Mouse (Mus musculus) embryonic facial prominence, embryonic 10.5 days (tissue): ENCODE measurements around the gene Crk. TPM values are rescaled to one million over a fixed set of nuclear protein-coding genes. Genes with fewer than 3 reads are reported as not detected.
A peak's percentile ranks its signal among the peaks of the same experiment; 100 is the strongest.
"Not testable (repeated sequence)": the region's sequence is repeated elsewhere in the genome, so short reads cannot be mapped to it uniquely, and the experiment has no call there.

Experiments used
- DNase-seq: peaks from one replicate; pipeline ENCODE4 v3.0.0-alpha.2; 2017; ENCODE audit warnings: low spot score
- H3K27ac ChIP-seq: fragments of 300-500 bp; sonication (generic); replicated peaks from 2 replicates; pipeline ENCODE4 v1.5.1; 2016; ENCODE audit warnings: mild to moderate bottlenecking
- H3K27me3 ChIP-seq: fragments of 300-500 bp; sonication (generic); replicated peaks from 2 replicates; pipeline ENCODE4 v1.6.1; 2016; ENCODE audit warnings: low read depth, mild to moderate bottlenecking; ENCODE audit not compliant: poor library complexity, severe bottlenecking
- H3K36me3 ChIP-seq: fragments of 300-500 bp; sonication (generic); replicated peaks from 2 replicates; pipeline ENCODE4 v1.6.1; 2016; ENCODE audit warnings: mild to moderate bottlenecking, moderate library complexity
- H3K4me1 ChIP-seq: fragments of 300-500 bp; sonication (generic); 2 replicates; pipeline ENCODE4 v1.6.1; 2016
- H3K4me3 ChIP-seq: fragments of 300-500 bp; sonication (generic); 2 replicates; pipeline ENCODE4 v1.5.1; 2016; ENCODE audit warnings: mild to moderate bottlenecking, moderate library complexity
- H3K9me3 ChIP-seq: fragments of 300-500 bp; sonication (generic); 2 replicates; pipeline ENCODE4 v1.6.1; 2016; ENCODE audit warnings: mild to moderate bottlenecking
- WGBS: fragments of 180-500 bp; shearing (Covaris S2); methylation state at CpG from one replicate; pipeline ENCODE4 v1.1.7; 2016; 5-methylcytosine and 5-hydroxymethylcytosine counted together
- polyA plus RNA-seq: library from polyadenylated mRNA; unstranded; fragments of >200 nt; fragmentation: Nextera tagmentation; extraction: Ambion mirVana; gene quantifications from 2 replicates; pipeline ENCODE4 v1.2.1, GENCODE M21; 2016

Gene Crk
- polyA plus RNA-seq, 1 experiment from 2014 or later, result 112 TPM

DNA sequence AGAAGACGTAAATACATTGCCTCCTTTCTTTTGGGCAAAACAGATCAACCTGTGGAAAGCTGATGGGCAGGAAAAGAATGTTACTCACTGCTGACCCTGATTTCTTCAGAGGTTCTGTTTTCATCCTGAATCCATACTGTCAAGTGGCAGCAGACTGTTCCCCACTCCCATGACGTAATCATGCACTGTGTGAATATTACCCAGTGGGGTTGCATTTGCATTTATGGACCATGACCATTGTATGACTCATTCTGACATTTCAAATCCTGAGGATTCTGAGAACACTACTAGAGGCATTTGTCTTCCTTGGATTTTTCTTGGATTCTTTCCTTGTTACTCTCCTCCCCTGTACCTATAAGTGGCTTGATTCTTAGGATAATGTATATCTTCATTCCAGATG, 24.7 kb downstream of the Crk start:
- no peaks in the 10 kb centered on the region for H3K4me1 ChIP-seq
- DNase-seq, result no peak
- no peaks in the 10 kb centered on the region for H3K27me3 ChIP-seq
- no peak overlapping the region for H3K27ac ChIP-seq
- peaks cover 88% of the 10 kb centered on the region for H3K36me3 ChIP-seq
- no peak overlapping the region for H3K4me3 ChIP-seq
- 95% methylated on average over 2 of the region's 2 CpGs for WGBS
- no peaks in the 10 kb centered on the region; the same call in 1 of the 2 replicates for H3K9me3 ChIP-seq

DNA sequence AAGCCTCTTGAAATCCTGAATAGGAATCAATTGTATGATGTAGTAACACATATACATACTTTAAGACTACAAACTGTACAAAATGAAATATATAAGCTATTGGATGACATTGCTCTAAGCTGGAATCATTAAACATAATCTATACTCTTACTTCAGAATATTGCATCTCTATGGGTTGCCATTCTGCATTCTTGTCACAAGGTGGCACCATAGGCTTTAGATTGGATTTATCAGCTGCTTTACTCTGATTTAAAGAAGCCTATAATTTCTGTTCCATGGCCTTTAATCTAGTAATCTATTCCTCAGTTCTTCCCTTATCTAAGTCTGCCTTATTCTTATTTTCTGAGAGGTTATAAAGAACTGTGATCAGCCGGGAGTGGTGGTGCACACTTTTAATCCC, 34.9 kb downstream of the Crk start:
- H3K4me1 ChIP-seq, result no peaks in the 10 kb centered on the region

GRCm38 (mm10) chr11:75715556-75715955, 36.5 kb downstream of the Crk start:
- H3K4me3 ChIP-seq, result no peak overlapping the region
- no peaks in the 10 kb centered on the region for H3K36me3 ChIP-seq
- 16% methylated on average over 12 of the region's 12 CpGs for WGBS
- no peaks in the 10 kb centered on the region for H3K4me1 ChIP-seq
- no peak overlapping the region for H3K27ac ChIP-seq
- H3K27me3 ChIP-seq, result no peaks in the 10 kb centered on the region
- no peak for DNase-seq
- H3K9me3 ChIP-seq, result peaks cover 2% of the 10 kb centered on the region; the same call in 1 of the 2 replicates

More for the DNA sequence above, 34.9 kb downstream of the Crk start:
- Histone ChIP-seq H3K27me3 (no peaks in the 10 kb centered on the region), H3K36me3 (no peaks in the 10 kb centered on the region), H3K4me3 (no peak overlapping the region), H3K9me3 (no peaks in the 10 kb centered on the region), H3K27ac (no peak overlapping the region)
- DNase-seq, result no peak
- 83% methylated on average over 1 of the region's 1 CpGs for WGBS

DNA sequence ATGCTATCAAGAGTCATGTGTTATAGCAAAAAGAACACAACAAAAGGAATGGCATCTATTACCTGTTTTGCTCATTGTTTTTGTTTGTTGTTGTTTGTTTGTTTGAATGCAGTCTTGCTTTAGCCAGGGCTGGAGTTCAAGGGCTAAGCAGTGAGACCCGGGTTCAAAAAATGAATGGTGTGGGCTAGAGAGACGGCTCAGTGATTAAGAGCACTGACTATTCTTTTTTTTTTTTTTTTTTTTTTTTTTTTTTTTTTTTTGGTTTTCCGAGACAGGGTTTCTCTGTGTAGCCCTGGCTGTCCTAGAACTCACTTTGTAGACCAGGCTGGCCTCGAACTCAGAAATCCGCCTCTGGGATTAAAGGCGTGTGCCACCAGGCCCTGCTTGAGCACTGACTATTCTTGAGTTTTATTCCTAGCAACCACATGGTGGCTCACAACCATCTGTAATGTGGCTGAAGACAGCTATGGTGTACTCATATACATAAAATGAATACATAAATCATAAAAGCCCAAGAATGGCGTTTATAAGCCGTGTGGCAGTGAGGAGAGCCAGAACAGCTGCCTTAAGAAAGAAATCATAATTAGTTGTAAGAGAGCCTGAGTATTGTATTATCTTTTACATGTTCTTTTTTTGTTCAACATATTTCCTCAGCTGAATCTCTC, 37.7 kb downstream of the Crk start:
- H3K9me3 ChIP-seq, result peaks cover 11% of the 10 kb centered on the region; the same call in 1 of the 2 replicates
- no peak overlapping the region for H3K27ac ChIP-seq
- H3K36me3 ChIP-seq, result no peaks in the 10 kb centered on the region
- H3K27me3 ChIP-seq, result no peaks in the 10 kb centered on the region
- DNase-seq, result no peak
- H3K4me1 ChIP-seq, result no peaks in the 10 kb centered on the region
- H3K4me3 ChIP-seq, result no peak overlapping the region
- WGBS, result 91% methylated on average over 8 of the region's 8 CpGs

- no peak overlapping the region for H3K4me3 ChIP-seq
- H3K9me3 ChIP-seq, result peaks cover 11% of the 10 kb centered on the region; the same call in 1 of the 2 replicates
- H3K27me3 ChIP-seq, result no peaks in the 10 kb centered on the region
- H3K36me3 ChIP-seq, result no peaks in the 10 kb centered on the region
- DNase-seq, result no peak
- H3K27ac ChIP-seq, result no peak overlapping the region
- WGBS, result 64% methylated on average over 4 of the region's 4 CpGs
- H3K4me1 ChIP-seq, result no peaks in the 10 kb centered on the region
These were observed 43.3 kb downstream of the Crk start for GRCm38 (mm10) chr11:75722339-75722738.

- Histone ChIP-seq H3K27ac (no peak overlapping the region), H3K9me3 (no peaks in the 10 kb centered on the region), H3K4me3 (no peak overlapping the region), H3K36me3 (no peaks in the 10 kb centered on the region), H3K27me3 (no peaks in the 10 kb centered on the region), H3K4me1 (peaks cover 20% of the 10 kb centered on the region)
- 73% methylated on average over 2 of the region's 2 CpGs for WGBS
- no peak for DNase-seq
These were observed 48.1 kb downstream of the Crk start for GRCm38 (mm10) chr11:75727168-75727567.

GRCm38 (mm10) chr11:75727659-75728058, 48.6 kb downstream of the Crk start:
- not testable (repeated sequence) for H3K27ac ChIP-seq, H3K27me3 ChIP-seq, DNase-seq, H3K9me3 ChIP-seq, H3K36me3 ChIP-seq, H3K4me3 ChIP-seq
- peaks cover 25% of the 10 kb centered on the region for H3K4me1 ChIP-seq
- WGBS, result 89% methylated on average over 6 of the region's 6 CpGs

GRCm38 (mm10) chr11:75732434-75733226, 53.6 kb downstream of the Crk start, which contains the start of gene Ywhae:
Ywhae (plus strand) TSS chr11:75732869.
- Histone ChIP-seq H3K4me1 (peaks cover 49% of the 10 kb centered on the region), H3K9me3 (no peaks in the 10 kb centered on the region), H3K4me3 (peak within 1 kb of the TSS; percentile 99), H3K27me3 (no peaks in the 10 kb centered on the region), H3K36me3 (peaks cover 16% of the 10 kb centered on the region), H3K27ac (peak within 1 kb of the TSS; percentile 100)
- peak; percentile 98 for DNase-seq
- 1% methylated on average over 76 of the region's 76 CpGs for WGBS

DNA sequence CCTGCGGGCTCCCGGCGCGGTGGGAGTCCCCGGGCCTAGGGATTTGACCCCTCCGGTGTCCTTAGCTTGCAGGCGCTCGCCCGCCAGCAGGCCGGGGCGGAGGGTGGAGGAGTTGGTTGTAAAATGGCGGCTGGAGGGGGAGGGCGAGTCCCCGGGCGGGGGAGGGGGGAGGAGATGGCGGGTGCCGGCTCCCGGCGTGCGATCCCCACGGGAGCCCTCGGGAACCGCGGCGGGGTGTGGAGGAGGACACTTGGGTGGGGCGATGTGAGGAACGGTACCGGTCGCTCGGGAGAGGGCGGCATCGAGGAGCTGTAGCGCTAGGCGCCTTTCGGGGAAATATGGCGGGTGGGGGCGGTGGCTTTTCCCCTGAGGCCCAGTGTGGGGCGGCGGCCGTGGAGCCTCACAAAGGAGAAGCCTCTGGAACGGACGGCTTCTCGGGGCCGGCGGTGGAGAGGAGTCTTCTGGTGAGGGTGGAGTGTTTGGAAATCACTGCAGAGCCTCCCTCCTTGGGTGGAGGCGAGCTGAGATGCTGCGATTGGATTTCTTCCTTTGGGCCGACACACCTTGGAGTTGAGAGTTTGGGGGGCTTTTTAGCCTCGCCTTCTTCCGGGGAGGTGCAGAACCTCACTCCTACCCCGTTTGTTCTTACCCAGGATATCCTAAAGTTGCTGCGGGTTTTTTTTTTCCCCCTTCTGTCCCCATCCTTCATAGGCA, 54.3 kb downstream of the Crk start:
- Histone ChIP-seq H3K4me3 (peak overlapping the region; percentile 99), H3K27ac (peak overlapping the region; percentile 100), H3K27me3 (no peaks in the 10 kb centered on the region), H3K9me3 (no peaks in the 10 kb centered on the region), H3K4me1 (peaks cover 46% of the 10 kb centered on the region), H3K36me3 (peaks cover 24% of the 10 kb centered on the region)
- peak; percentile 87 for DNase-seq
- under 1% methylated on average over 52 of the region's 52 CpGs for WGBS

GRCm38 (mm10) chr11:75735462-75736252, 56.6 kb downstream of the Crk start:
- 91% methylated on average over 5 of the region's 5 CpGs for WGBS
- no peak overlapping the region for H3K27ac ChIP-seq
- H3K9me3 ChIP-seq, result no peaks in the 10 kb centered on the region
- no peaks in the 10 kb centered on the region for H3K27me3 ChIP-seq
- H3K36me3 ChIP-seq, result peaks cover 47% of the 10 kb centered on the region
- no peak for DNase-seq
- H3K4me3 ChIP-seq, result peak overlapping the region; percentile 99
- peaks cover 49% of the 10 kb centered on the region for H3K4me1 ChIP-seq

GRCm38 (mm10) chr11:75736978-75737377, 57.9 kb downstream of the Crk start:
- Histone ChIP-seq H3K27me3 (no peaks in the 10 kb centered on the region), H3K4me1 (peaks cover 48% of the 10 kb centered on the region), H3K4me3 (peak overlapping the region; percentile 16; the same call in 1 of the 2 replicates), H3K36me3 (peaks cover 60% of the 10 kb centered on the region), H3K9me3 (no peaks in the 10 kb centered on the region), H3K27ac (no peak overlapping the region)
- no peak for DNase-seq
- WGBS, result 77% methylated on average over 3 of the region's 3 CpGs
